Mouse (Mus musculus) testis, postnatal 14 days (tissue): ENCODE measurements at regions not wholly inside any gene's neighbourhood (a gene's known extent, or its start where the extent isn't known, plus 50 kb on each side); places are given as distances from the start of the nearest gene placed in this dataset.

ENCODE experiments used
- DNase-seq: peaks from one replicate; pipeline ENCODE4 v3.0.0; 2021; ENCODE audit warnings: low spot score

- no peak for DNase-seq
These were observed 671.2 kb upstream of the Stxbp6 start for GRCm38 (mm10) chr12:45745697-45746096.

DNA sequence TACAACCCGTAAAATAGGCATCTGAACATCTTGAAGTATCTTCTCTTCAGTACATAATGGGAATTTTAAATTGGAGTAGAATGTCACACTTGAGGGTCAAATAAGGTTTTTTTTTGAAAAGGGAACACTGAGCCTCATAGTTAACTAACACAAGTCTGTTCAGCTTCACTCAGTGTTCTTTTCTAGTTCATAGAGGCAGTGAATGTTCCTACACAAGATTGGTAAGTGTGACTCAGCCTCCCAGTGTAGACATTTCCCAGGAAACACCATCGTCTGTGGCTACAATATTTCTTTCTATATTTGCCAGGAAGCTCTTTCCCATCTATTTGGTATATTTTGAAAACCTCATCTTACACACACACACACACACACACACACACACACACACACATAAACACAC is 670.1 kb upstream of the Stxbp6 start:
- no peak for DNase-seq

- no peak for DNase-seq
These were observed 659.2 kb upstream of the Stxbp6 start for GRCm38 (mm10) chr12:45733661-45734060.

DNA sequence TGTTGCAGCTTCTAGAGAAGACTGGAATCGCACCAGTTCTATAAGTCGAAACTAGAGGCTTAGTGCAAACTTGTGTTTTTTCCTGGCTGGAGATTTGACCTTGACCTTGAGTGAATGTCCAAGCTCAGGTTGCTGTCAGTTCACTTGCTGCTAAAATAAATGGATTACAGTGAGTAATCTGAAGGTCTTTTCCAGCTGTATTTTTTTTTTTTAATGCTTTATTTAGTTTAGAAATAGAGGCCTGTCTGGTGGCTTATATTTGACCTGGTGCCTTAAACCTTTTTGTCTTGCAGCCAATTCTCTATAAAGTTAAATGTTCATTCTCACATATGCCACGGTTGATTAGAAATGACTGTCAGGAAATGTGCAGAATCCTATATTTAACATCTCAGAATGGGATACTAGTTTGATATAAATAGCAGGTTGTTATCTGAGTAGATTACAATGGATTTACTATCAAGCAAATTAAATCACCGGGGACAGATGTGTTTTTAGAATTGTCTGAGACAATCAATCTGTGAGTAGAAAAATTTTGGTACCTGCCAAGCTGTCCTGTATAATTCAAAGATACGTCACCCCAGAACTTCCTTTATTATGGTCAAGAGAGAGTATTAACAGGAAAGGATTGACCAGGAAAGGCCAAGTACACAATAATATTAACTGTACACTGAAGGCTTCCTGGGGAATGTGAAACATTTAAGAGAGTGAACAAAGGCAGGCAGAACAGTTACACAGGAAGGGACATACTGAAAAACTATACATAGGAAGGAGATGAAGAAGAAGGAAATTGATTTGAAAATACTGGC is 650.3 kb upstream of the Stxbp6 start:
- no peak for DNase-seq

DNA sequence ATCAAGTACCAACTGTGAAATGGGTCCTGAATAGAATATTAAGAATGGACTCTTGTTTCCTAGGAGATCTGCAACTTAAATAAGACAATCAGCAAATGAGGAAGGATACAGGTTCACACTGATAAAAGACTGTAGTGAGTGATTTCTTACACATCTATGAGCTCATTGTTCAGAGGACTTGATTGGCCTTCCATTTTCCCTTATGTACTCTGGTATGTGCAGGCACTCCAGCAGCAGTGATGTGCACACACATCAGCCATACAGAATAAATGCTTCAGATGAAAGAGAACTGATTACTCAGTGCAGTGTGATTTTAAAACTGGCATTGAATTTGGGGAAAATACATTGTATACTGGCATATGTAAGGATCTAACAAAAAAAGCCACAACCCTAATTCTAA is 636.8 kb upstream of the Stxbp6 start:
- DNase-seq = no peak

- DNase-seq = no peak
These were observed 636.3 kb upstream of the Stxbp6 start for GRCm38 (mm10) chr12:45710766-45711165.

GRCm38 (mm10) chr12:45689291-45689690 is 614.8 kb upstream of the Stxbp6 start:
- DNase-seq = no peak

- DNase-seq = no peak
These were observed 612.3 kb upstream of the Stxbp6 start for GRCm38 (mm10) chr12:45686765-45687164.

DNA sequence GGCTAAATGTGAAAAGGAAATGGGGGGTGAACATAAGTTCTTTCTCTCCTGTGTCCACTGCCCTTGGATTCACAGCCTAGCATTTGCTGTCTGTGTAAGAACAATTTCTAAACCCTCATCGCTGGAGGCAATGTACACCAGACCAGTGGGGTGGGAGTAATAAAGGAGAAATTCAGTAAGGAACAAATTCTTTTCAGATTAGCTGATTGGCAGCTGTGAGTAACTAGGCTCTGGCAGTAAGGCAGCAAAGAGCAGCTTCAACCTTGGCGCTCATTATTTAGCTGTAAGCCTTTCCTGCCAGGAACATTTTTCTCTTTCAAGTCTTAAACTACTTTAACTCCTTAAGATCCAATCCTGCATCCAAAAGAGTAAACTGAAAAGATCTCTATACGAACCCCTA is 597.9 kb upstream of the Stxbp6 start:
- DNase-seq = no peak

GRCm38 (mm10) chr12:45671554-45671948 is 597.0 kb upstream of the Stxbp6 start:
- DNase-seq = no peak

DNA sequence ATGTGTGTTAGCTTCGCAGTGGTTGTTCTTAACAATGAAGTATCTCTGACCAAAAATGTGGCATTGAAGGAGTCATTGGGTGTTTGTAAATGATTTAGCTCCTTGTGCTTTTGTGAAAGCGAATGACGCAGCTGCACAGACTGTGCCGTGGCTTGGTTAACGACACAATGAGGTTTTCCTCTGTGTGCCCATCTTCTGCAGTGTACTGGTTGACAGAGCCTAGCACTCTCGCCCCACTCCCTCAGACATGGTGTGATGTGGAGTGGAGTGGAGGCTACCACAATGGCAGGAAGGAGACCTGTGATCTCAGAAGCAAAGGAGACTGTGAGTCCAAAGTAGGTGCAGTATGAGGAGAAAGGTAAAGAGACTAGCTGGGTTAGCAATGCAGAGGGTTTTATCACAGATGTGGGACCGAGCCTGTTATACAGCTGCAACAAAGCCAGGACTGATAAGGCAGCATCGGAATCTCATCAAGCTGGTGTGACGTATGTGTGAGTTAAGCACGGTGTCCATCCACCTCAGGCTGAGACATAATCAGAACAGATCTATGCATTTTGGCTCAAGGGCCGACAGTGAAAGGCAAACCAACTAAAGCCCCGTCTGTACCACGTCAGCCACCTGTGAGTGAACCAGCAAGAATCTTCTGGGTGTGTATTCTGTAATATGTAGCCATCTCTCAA is 596.5 kb upstream of the Stxbp6 start:
- no peak for DNase-seq

- DNase-seq = no peak
These were observed 595.9 kb upstream of the Stxbp6 start for GRCm38 (mm10) chr12:45670246-45670873.

GRCm38 (mm10) chr12:45659612-45660011 is 585.1 kb upstream of the Stxbp6 start:
- DNase-seq = no peak

GRCm38 (mm10) chr12:45656574-45656973 is 582.1 kb upstream of the Stxbp6 start:
- no peak for DNase-seq

- DNase-seq = no peak
These were observed 574.1 kb upstream of the Stxbp6 start for GRCm38 (mm10) chr12:45648654-45649053.

- no peak for DNase-seq
These were observed 569.7 kb upstream of the Stxbp6 start for GRCm38 (mm10) chr12:45644180-45644579.

DNA sequence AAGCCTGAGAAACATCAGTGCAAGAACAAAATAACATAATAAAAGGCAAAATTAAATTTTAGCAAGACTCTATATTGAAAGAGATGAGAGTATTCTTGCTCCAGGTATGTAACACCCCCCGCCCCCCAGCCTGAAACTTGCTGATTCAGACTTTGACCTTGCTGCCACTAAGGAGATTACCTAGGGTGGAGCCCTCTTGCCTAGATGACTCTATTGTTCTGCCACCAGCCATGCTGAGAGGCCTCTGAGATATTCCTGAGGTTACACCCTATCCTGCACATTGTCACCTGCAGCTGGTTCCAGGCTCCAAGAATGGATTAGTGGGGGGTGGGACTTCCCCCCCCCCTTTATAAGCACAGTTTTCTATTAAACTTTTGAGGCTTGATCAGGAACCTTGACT is 548.3 kb upstream of the Stxbp6 start:
- no peak for DNase-seq

- no peak for DNase-seq
These were observed 545.5 kb upstream of the Stxbp6 start for GRCm38 (mm10) chr12:45620056-45620455.

DNA sequence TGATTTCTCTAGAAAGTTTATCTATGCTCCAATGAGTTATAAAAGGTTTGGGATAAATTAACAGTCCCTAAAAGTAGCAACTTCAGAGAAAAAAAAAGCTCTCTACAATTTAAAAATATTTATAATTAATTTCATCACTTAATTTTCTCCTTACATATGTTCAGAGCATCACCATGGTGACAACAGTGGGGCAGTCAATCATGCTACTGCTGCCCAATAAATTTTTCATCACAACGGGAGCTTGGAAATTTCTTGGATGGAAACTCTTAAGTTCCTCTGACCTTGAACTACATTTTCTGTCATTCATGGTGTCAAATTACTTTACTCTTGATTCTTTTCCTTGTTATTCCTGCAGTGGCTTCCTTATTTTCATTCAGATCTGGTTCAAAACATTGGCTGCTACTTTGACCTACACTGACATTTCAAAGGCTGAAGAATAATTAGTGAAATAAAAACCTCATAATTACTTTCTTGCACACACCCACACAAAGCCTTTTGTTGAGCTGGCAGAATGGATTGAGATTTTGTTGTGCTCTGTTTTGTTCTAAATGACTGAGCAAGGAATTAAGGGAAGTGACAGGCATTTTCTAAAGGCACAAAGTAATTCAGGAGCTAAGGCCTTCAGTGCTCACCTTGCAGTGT is 540.1 kb upstream of the Stxbp6 start:
- DNase-seq = no peak

- DNase-seq = no peak
These were observed 539.6 kb upstream of the Stxbp6 start for GRCm38 (mm10) chr12:45614074-45614473.

- DNase-seq = no peak
These were observed 524.9 kb upstream of the Stxbp6 start for GRCm38 (mm10) chr12:45599443-45599842.

DNA sequence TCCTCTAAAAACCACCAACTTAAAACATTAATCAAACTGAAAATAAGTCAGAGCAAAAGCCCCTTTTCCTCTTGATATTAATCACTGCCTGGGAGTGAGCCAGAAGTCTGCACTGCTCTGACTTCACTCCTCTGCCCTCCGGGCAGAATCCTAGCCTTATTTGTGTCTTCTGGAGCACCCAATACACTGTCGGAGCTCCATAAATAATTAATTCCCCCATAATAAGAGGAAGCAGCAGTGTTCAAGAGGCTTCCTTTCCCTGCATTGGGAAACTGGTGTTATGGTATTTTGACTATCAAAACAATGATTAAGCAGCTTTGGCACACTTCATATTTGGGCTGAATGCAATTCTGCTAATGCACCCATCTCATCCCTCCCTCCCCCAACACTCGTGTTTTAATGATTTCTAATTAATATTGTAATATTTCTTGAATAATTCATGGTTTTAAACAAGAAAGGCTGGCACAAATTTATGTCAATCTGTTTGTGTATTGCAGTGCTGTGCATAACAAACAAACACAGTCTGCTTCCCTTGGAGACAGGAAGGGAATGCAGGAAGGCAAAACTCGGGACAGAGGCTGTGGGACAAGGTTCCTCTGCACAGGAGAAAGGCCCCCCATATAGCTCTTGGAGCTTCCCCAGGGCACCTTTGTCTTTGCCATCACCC is 523.5 kb upstream of the Stxbp6 start:
- DNase-seq = no peak
